Mouse (Mus musculus) intestine, embryonic 14.5 days (tissue): Measurements from ENCODE around the gene Ces1f. TPM values are rescaled to one million over a fixed set of nuclear protein-coding genes. Genes with fewer than 3 reads are reported as not detected.

Experiments used
- ATAC-seq: fragments of 200-750 bp; cut with Nextera tagmentation; replicated peaks from 2 replicates; pipeline ENCODE4 v1.8.0; 2017; ENCODE audit warnings: low read depth, moderate number of reproducible peaks, moderate TSS enrichment, moderate library complexity; ENCODE audit not compliant: low FRiP score, low TSS enrichment
- DNase-seq: peaks from one replicate; pipeline ENCODE4 v3.0.0-alpha.2; 2018; ENCODE audit warnings: low spot score
- H3K27ac ChIP-seq: fragments of 300-500 bp; sonication (generic); 2 replicates; pipeline ENCODE4 v1.5.1; 2014; ENCODE audit warnings: low read depth, mild to moderate bottlenecking, control low read depth
- H3K27me3 ChIP-seq: fragments of 300-500 bp; sonication (generic); replicated peaks from 2 replicates; pipeline ENCODE4 v1.6.1; 2014; ENCODE audit warnings: low read length, control low read depth; ENCODE audit not compliant: control insufficient read depth, insufficient read depth
- H3K36me3 ChIP-seq: fragments of 300-500 bp; sonication (generic); 2 replicates; pipeline ENCODE4 v1.6.1; 2014; ENCODE audit warnings: low read length, control low read depth; ENCODE audit not compliant: control insufficient read depth, insufficient read depth
- H3K4me1 ChIP-seq: fragments of 300-500 bp; sonication (generic); replicated peaks from 2 replicates; pipeline ENCODE4 v1.6.1; 2014; ENCODE audit warnings: low read length, control low read depth, mixed read lengths; ENCODE audit not compliant: control insufficient read depth, insufficient read depth
- H3K4me2 ChIP-seq: fragments of 300-500 bp; sonication (generic); 2 replicates; pipeline ENCODE4 v1.6.1; 2014; ENCODE audit warnings: low read length
- H3K4me3 ChIP-seq: fragments of 300-500 bp; sonication (generic); 2 replicates; pipeline ENCODE4 v1.5.1; 2014; ENCODE audit warnings: low read depth, low read length, control low read depth, mixed read lengths
- H3K9ac ChIP-seq: fragments of 300-500 bp; sonication (generic); 2 replicates; pipeline ENCODE4 v1.6.1; 2014; ENCODE audit warnings: mild to moderate bottlenecking, low read length
- H3K9me3 ChIP-seq: fragments of 300-500 bp; sonication (generic); 2 replicates; pipeline ENCODE4 v1.6.1; 2016; ENCODE audit warnings: low read length, control low read depth; ENCODE audit not compliant: control insufficient read depth
- WGBS: fragments of 180-500 bp; shearing (Covaris S2); extraction: QIAGEN DNeasy Blood & Tissue Kit; methylation state at CpG from one replicate; pipeline ENCODE4 v1.1.7; 2014; 5-methylcytosine and 5-hydroxymethylcytosine counted together
- polyA plus RNA-seq: library from polyadenylated mRNA; unstranded; fragments of >200 nt; fragmentation: Nextera tagmentation; extraction: Ambion mirVana; gene quantifications from 2 replicates; pipeline ENCODE4 v1.2.1, GENCODE M21; 2014

The Ces1f gene
- polyA plus RNA-seq = not detected in 2 replicates

DNA sequence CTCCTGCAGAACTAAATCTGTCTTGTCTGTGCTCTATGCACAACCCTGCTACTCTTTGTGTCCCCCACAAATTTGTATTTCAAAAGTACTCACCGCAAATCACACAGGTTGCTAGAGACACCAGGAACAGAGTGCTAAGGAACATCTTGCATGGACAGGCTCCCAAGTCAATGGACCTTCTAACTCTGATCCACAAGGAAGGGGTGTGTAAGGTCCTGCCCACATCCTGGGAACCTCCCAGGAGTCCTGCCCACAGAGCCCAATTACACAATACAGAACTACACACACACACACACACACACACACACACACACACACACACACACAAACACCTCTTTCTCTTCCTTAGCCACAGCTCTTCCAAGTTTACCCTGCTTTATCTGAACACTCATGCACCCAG is at the start of gene Ces1f:
Gene Ces1f (minus strand): TSS at position 192 of the 400 bp plus-strand sequence.
- 96% methylated on average over 1 of the region's 1 CpGs for WGBS
- Histone ChIP-seq H3K9ac (no peak within 1 kb of the TSS), H3K4me1 (no peaks in the 10 kb centered on the region), H3K27ac (no peak within 1 kb of the TSS), H3K36me3 (no peaks in the 10 kb centered on the region), H3K27me3 (no peaks in the 10 kb centered on the region), H3K4me2 (no peak within 1 kb of the TSS), H3K9me3 (no peaks in the 10 kb centered on the region), H3K4me3 (no peak within 1 kb of the TSS)
- no peak for ATAC-seq
- DNase-seq = no peak

DNA sequence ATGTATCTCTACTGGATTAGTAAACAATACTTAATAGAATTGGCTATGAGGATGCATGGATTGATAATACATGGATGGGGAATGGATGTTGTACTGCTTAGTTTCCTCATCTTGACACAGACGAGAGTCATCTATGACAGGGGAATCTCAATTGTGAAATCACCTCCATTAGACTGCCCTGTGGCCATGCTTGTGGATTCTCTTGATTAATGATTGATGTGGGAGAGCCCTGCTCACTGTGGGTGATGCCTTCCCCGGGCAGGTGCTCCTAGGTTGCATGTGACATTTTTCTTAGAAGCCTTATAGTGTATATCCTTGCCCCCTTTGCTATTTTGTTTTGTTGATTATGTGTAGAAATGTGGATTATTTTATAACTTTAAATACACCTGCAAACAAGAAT is 45.6 kb upstream of the Ces1f start:
- no peak overlapping the region for H3K9ac ChIP-seq
- H3K9me3 ChIP-seq = no peaks in the 10 kb centered on the region
- no peak overlapping the region for H3K4me2 ChIP-seq
- WGBS = 67% methylated on average over 2 of the region's 2 CpGs
- ATAC-seq = no peak
- H3K4me3 ChIP-seq = no peak overlapping the region
- DNase-seq = no peak
- H3K27me3 ChIP-seq = no peaks in the 10 kb centered on the region
- H3K36me3 ChIP-seq = no peaks in the 10 kb centered on the region
- H3K27ac ChIP-seq = no peak overlapping the region
- H3K4me1 ChIP-seq = no peaks in the 10 kb centered on the region

DNA sequence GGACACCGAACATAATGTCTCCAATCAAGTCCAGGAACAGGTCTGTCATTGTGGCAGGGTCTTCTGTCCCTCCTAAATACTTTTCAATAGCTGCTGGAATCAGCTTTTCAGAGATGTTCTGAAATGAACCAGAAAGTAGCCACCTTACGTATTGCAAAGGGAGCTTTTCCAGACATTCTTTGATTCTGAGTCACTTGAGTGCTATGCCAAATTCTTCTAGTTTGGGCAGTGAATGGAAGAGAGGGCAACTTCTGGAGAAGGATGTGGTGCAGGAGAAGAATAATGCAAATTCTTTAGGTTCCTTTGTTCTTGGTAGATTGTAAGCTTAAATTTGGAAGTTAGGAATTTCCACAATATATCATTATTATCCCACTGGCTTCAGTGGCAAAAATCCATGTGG is 37.5 kb upstream of the Ces1f start:
- WGBS = 84% methylated on average over 2 of the region's 2 CpGs
- H3K27me3 ChIP-seq = no peaks in the 10 kb centered on the region
- ATAC-seq = no peak
- H3K36me3 ChIP-seq = no peaks in the 10 kb centered on the region
- no peak overlapping the region for H3K4me3 ChIP-seq
- H3K4me1 ChIP-seq = no peaks in the 10 kb centered on the region
- H3K27ac ChIP-seq = no peak overlapping the region
- no peak for DNase-seq
- H3K9me3 ChIP-seq = no peaks in the 10 kb centered on the region
- no peak overlapping the region for H3K4me2 ChIP-seq
- H3K9ac ChIP-seq = no peak overlapping the region

DNA sequence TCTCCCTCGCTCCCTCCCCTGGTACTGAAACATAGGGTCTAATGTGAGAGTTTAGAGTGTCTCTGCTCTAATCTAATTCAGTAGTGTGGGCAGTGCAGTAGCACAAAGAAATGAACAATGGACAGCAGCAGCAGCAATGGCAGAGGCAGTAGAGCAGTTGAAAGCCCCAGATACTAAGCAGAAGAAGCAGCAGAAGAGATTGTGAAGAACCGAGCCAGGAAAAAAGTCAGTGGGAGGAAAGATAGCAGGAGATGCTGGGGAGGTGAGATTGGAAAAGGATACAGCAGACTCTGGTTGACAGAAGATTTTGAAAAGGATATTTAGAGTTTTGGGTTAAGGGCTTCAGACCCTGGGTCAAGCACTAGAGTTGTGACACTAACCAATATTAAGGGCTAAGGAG is 36.0 kb upstream of the Ces1f start:
- no peaks in the 10 kb centered on the region for H3K27me3 ChIP-seq
- ATAC-seq (no peak), DNase-seq (no peak)
- no peaks in the 10 kb centered on the region for H3K36me3 ChIP-seq
- no peaks in the 10 kb centered on the region for H3K4me1 ChIP-seq
- no peaks in the 10 kb centered on the region for H3K9me3 ChIP-seq
- H3K27ac ChIP-seq = no peak overlapping the region
- no peak overlapping the region for H3K4me2 ChIP-seq
- H3K4me3 ChIP-seq = no peak overlapping the region
- 85% methylated on average over 2 of the region's 2 CpGs for WGBS
- no peak overlapping the region for H3K9ac ChIP-seq

DNA sequence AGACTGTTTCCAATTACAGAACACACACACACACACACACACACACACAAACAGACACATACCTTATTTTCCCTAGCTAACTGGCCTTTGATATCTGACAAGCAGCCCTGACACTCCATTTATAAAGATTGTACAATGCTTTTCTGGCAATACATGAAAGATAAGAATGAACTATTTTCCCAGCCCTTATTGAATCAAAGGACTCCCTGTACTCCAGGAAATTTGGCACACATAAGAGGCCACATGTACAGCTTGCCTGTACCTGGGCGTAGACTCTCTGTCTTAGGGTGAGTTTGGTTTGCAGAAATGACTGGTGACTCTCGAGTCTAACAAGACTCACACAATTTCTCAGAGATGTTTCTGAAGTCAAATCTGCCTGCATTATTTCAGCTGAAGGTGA is 4.3 kb upstream of the Ces1f start:
- DNase-seq = no peak
- no peaks in the 10 kb centered on the region for H3K27me3 ChIP-seq
- H3K27ac ChIP-seq = no peak overlapping the region
- no peak overlapping the region for H3K4me2 ChIP-seq
- H3K36me3 ChIP-seq = no peaks in the 10 kb centered on the region
- no peak overlapping the region for H3K9ac ChIP-seq
- ATAC-seq = no peak
- no peak overlapping the region for H3K4me3 ChIP-seq
- H3K4me1 ChIP-seq = no peaks in the 10 kb centered on the region
- WGBS = 73% methylated on average over 2 of the region's 2 CpGs
- H3K9me3 ChIP-seq = no peaks in the 10 kb centered on the region

DNA sequence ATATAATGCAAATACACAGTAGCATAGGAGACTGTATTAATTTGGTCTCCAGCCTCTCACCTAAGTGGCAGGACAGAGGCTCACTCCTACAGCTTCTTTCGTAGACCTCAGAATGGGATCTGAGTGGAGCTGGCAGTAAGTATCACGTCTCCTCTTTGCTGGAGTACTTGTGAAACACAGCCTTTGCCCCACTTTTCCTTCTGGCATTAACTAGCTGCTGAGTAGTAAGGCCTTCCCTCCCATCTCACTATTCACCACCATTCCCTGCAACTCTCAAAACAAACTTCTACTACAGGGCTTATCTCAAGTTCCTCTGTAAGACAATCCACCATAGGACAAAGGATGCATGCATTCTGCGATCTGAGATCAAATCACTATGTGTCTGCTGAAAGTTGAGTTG is 2.8 kb upstream of the Ces1f start:
- ATAC-seq (no peak), DNase-seq (no peak)
- Histone ChIP-seq H3K4me3 (no peak overlapping the region), H3K4me1 (no peaks in the 10 kb centered on the region), H3K9ac (no peak overlapping the region), H3K9me3 (no peaks in the 10 kb centered on the region), H3K36me3 (no peaks in the 10 kb centered on the region), H3K4me2 (no peak overlapping the region), H3K27me3 (no peaks in the 10 kb centered on the region), H3K27ac (no peak overlapping the region)
- WGBS = 90% methylated on average over 3 of the region's 3 CpGs

DNA sequence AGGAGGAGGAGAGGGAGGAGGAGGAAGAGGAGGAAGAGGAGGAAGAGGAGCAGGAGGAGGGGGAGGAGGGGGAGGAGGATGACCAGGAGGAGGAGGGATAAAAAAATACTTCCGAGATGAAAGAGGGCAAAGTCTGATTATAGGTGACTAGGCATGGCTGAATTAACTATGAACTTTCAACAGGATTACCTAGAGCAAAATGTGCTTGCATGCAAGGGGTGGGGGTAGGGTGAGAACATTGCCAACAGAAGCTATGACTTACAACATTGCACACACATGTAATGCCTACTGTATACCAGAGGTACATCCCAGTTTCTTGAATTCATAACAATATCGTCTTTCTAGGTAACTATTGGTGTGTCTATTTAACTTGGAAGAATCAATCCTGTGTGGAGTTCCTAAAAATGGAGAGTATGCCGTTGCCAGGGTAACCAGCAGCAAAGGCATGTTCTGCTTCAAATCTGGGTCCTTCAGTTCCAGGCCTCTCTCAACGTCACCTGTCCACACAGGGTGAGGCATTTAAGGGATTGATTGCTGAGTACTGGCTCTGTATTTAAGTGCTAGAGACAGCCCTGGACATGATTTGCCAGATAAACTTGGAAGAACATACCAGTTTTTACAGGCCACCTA is 1.3 kb downstream of the Ces1f start:
- no peaks in the 10 kb centered on the region for H3K4me1 ChIP-seq
- H3K9me3 ChIP-seq = no peaks in the 10 kb centered on the region
- no peaks in the 10 kb centered on the region for H3K27me3 ChIP-seq
- H3K36me3 ChIP-seq = no peaks in the 10 kb centered on the region
- H3K27ac ChIP-seq = no peak overlapping the region
- no peak overlapping the region for H3K4me2 ChIP-seq
- ATAC-seq (no peak), DNase-seq (no peak)
- no peak overlapping the region for H3K9ac ChIP-seq
- 77% methylated on average over 4 of the region's 4 CpGs for WGBS
- no peak overlapping the region for H3K4me3 ChIP-seq

DNA sequence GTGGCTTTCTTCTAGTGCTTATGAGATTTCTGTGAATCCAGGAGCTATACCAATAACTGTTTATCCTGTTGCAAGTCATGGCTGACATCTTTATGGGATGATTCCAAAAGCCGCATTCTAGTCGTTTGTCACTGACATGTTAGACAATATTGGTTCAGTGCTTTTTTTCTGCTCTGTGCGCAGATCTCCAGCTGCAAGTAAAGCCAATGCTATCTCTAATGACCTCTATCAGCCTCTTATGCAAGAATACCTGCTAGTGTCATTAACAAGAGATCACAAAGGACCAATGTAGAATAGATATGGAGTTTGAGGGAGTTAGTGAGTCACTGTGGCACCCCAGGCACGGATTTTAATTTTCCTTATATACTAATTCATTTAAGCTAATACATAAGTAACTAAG is 4.9 kb downstream of the Ces1f start:
- H3K4me3 ChIP-seq = no peak overlapping the region
- no peaks in the 10 kb centered on the region for H3K4me1 ChIP-seq
- no peaks in the 10 kb centered on the region for H3K9me3 ChIP-seq
- WGBS = 83% methylated on average over 4 of the region's 4 CpGs
- H3K27ac ChIP-seq = no peak overlapping the region
- no peak overlapping the region for H3K9ac ChIP-seq
- no peaks in the 10 kb centered on the region for H3K36me3 ChIP-seq
- no peak overlapping the region for H3K4me2 ChIP-seq
- DNase-seq (no peak), ATAC-seq (no peak)
- H3K27me3 ChIP-seq = no peaks in the 10 kb centered on the region

DNA sequence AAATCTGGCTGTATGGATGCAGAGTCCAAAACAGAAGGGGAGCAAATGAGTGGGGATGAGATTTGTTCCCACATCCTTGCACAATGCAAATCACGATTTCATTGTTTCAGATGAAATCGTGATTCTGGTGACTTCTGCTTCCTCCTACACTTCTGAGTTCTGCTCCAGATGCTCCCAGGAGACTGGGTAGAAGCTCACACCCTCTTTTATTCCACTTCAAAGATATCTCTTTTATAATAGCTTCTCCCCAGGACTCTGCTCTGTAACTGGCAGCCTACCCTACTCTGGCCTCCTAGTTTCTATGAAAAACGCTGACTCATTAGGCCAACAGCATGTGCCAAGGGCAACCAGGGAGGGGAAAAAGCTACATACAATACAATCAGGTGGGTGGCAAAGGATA is 6.2 kb downstream of the Ces1f start:
- Histone ChIP-seq H3K4me2 (no peak overlapping the region), H3K9me3 (no peaks in the 10 kb centered on the region), H3K27me3 (no peaks in the 10 kb centered on the region), H3K36me3 (no peaks in the 10 kb centered on the region), H3K4me3 (no peak overlapping the region), H3K27ac (no peak overlapping the region), H3K4me1 (no peaks in the 10 kb centered on the region), H3K9ac (no peak overlapping the region)
- DNase-seq = no peak
- no peak for ATAC-seq
- WGBS = 84% methylated on average over 3 of the region's 3 CpGs
